Mouse (Mus musculus): ENCODE measurements around the gene Sbno2. TPM values are rescaled to one million over a fixed set of nuclear protein-coding genes. Genes with fewer than 3 reads are reported as not detected.

Sbno2 gene
- total RNA-seq, 2 experiments from 2014 or later, result 5.4 to 5.9 TPM

DNA sequence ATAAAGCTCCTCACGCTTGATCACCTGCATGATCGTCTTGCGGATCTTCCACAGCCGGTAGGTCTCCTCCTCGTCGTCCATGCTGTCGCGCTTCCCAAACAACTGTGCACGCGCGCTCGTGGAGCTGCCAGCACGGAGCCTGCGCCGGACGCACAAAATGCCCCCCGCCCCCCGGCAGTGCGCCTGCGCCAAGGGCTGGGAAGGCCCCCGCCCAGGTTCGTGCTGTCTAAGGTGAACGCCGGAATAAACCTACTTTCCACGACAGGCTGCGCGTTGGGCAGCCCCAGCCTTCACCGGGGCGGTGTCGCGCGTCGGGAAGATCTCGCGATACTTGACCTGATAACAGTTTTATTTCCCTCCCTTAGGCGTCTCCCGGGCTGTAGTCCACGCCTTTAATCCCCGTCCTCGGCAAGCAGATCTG, 65.8 kb downstream of the Sbno2 start, which contains the start of gene Polr2e:
Gene Polr2e, minus strand, starts transcription at position 237 of the 421 bp plus-strand sequence.
- peak; percentile 99 for DNase-seq (ENCODE audit: low spot score)

DNA sequence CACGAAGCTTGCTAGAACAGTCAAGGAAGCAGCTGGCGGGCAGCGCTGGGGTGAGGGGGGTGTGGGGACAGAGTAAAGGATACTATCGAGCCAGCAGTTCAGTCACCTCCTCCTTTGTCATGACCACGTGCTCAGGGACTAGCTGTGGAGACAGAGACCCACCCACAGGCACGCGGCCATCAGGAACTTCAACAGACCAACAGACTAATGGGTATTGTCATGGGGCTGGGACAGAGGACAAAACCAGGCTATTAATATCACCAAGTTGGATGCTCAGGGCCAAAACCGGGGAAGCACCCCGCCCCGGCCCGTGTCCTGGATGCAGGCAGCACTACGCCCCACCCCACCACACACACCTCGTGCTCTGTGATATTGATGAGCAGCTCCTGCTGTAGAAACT, 68.5 kb downstream of the Sbno2 start:
- no peak for DNase-seq (ENCODE audit: low spot score)

DNA sequence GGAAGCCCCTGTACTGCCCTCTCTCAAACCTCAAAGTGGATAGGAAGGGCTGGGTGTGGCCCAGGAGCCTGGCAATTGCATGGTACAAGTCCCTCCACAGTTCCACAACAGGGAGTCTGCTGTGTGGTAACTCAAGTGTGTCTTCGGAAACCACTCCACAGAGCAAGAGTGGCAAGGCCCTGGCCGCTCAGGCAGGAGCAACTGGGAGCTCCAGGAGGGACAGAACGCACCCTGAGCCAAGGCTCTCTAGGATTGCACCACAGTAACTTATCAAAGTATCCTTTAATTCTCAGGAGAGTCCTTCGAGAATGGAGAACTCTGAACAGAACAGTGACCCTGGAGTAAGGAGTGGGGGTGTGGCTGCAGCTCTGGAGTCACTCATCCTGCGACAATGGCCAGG, 69.7 kb downstream of the Sbno2 start:
- DNase-seq (ENCODE audit: low spot score), result no peak

DNA sequence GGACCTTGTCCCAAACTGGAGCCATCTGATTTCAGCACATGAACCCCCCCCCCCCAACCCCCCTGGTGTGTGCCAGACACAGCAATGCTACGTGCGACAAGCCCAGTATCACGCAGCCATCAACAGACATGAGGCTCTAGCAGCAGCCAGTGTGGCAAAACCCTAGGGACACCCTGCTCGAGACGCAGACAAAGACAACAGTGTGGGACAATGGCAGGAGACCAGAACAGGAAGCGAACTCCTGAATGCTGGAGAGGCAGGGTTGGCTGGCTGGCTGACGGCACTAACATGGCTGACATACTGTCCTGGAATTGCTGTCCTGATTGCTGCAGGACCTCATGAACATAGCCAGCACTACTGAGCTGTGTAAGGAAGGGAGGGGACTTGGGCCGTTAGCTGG, 70.2 kb downstream of the Sbno2 start:
- no peak for DNase-seq (ENCODE audit: low spot score)

DNA sequence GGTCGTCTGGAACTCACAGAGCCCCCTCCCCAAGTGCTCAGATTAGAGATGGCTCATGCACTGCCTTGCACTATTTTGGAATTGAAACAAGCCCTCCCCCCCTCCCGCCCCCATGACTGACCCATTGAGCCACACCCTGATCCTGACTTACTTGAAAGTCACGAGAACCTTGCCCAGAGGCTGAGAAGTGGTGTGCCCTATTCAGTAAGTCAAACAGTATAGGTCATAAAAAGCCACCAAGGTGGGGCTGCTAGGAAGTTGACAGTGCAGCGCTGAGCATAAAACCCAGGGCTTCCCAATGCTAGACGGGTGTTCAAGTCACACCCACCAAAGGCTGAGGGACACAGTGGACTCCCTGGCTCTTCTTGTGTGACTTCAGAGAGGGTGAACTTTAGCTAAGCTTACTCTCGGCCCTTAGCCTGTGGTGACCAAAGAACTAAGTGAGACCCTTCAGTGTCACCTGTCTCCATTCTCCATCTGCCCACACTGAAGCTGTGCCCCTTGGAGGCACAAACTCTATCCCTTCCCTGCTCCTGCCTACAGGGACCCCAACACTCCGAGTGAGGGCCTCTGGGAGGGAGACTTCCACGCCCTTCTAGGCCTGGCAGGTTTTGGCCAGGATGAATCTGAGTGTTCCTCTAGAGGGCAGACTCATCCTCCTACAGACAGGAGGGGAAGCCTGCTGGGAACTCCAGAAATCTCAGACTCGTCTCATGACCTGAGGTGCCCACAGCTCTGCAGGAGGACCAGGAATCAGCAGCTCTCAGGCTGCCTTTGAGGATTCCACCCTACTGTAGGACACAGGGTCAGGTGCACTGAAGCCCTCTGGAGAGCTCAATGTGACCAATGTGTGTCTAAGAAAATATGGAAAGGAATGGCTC, 71.6 kb downstream of the Sbno2 start:
- DNase-seq (ENCODE audit: low spot score), result peak; percentile 63

DNA sequence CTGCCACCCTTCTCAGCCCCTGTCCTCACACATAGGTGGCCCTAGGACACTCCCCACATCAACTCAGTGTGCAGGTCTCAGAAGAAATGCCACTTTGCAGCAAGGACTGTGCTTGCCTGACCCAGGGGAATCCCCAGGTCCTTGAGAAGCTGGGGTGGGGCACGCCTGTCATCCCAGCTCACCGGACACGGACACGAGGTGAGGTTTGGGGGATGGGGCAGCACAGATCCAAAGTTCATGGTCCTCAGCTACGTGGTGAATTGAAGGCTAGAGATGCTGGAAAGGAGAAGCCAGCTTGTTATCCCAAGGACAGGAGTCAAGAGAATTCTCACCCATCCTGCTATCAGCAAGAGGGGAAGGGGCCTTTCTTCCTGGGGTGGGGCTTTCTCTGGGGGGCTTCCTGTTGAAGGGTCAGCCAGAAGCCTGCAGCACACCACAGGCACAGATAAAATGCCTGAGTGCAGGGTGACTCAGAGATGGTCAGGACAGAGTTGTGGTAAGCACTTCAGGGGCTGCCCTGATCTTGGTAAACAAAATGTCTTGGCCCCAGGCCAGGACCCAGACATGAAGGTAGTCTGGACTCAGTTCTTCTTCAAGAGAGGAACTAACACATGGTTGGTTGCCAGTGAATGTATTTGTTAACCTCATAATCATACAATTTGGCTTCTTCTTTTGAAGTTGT, 72.4 kb downstream of the Sbno2 start:
- DNase-seq (ENCODE audit: low spot score), result no peak

DNA sequence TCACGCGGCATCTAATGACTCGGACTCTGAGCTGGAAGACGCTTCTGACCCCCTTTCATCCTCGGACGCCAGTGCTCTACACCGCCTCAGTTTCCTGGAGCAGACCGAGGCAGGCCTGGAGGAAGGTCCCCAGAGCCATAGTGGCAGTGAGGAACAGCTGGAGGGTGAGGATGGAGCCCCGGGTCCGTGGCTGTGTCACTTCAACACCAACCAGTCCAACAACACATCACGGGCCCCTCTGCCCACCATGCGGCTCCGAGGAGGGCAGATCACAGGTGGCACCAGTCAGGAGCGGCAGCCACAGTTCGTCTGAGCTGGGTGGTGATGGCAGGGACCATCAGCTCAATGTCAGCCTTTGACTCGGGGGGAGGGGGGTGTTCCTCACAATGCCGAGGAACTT, 74.6 kb downstream of the Sbno2 start:
- DNase-seq (ENCODE audit: low spot score), result no peak

DNA sequence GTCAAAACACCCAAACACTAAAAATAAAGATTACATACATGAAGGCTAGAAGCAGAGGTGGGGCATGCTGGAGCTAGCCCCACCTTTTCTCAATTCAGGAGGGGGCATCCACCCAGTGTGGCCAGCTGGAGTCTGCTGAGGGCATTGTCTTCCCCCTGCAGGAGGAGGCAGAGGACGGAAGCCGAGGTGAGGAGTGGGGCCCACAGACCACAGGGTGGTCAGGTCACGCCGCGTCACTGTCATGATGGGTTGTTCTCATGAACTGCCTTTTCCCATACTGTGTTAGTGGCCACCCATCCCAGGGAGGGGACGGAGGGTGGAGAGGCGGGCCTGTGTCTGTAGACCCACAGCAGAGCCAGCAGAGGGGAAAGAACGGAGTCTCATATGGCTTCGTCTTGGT, 75.2 kb downstream of the Sbno2 start:
- DNase-seq (ENCODE audit: low spot score), result no peak

DNA sequence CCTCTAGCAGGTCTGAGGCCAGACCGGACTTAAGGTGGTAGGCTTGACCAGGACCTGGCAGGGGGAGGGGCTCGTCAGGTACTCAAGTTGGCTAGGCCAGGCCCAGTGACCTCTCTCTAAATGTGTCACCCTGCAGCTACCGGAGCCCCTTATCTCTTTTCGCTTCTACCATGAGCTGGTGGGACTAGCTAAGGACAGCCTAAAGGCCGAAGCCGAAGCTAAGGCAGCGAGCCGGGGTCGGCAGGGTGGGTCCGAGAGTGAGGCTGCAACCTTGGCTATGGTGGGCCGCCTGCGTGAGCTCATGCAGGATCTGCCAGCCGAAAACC, 76.9 kb downstream of the Sbno2 start:
- no peak for DNase-seq (ENCODE audit: low spot score)

DNA sequence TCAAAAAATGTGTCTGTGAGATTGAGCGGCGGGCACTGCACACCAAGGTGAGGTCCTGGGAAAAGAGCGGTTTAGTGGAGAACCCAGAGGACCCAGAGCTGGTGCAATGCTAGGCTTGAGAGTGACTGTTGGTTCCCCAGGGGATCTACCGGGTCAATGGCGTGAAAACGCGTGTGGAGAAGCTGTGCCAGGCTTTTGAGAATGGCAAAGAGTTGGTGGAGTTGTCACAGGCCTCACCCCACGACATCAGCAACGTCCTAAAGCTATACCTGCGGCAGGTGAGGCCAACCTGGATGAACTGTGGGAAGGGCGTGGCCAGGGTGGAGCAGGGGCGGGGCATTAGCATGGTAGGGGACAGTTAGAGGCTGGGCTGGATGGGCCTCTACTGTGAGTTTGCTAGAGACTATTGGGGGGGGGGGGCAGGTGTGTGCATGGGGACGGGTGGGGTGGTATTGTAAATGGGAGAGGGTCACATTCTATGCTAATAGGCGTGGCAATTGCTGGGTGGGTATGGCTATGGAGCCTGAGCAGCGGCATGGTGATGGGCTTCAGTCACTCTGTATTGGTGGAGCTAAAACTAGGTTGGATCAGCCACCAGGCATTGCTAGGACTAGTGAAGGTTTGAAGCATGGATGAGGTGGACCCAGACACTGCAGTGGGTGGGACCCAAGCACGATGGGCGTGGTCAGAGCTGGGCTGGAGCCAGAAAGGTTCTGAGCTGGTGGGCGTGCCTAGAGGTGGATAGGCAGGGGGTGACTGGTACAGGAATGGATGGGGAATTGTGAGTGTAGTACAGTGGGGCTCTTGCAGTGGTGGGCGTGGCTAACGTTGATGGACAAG, 77.5 kb downstream of the Sbno2 start:
- no peak for DNase-seq (ENCODE audit: low spot score)

DNA sequence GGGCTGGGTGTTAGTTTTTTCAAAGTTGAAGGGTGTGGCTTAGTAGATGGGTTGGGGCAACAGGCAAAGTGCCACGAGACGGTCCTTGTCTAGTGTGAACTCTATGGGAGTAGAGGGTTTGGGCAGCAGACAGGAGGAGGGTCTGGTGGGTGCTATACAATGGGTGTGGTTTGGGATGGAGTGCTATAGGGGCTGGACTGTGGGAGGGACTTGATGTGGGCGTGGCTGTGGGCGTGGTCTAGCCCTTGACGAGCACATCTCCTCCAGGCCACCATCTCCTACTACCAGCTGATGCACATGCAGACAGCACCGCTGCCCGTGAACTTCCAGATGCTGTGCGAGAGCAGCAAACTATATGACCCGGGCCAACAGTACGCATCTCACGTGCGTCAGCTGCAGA, 79.5 kb downstream of the Sbno2 start:
- no peak for DNase-seq (ENCODE audit: low spot score)

DNA sequence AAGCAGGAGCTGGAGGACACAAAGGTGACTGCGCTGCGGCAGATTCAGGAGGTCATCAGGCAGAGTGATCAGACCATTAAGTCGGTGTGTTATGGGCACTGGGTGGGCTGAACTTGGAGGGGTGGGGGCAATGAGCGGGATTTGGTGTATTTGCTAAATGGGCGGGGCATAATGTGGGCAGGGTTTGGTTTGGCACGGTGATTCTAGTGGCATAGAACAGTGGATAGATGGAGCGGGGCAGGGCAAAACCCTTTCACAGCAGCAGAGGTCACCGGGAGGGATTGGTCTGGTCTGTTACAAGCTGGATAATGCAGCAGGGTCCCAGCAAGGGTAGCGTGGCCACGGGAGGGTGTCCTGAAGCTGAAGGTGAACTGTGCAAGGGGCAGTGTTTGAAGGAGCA, 79.9 kb downstream of the Sbno2 start:
- no peak for DNase-seq (ENCODE audit: low spot score)

DNA sequence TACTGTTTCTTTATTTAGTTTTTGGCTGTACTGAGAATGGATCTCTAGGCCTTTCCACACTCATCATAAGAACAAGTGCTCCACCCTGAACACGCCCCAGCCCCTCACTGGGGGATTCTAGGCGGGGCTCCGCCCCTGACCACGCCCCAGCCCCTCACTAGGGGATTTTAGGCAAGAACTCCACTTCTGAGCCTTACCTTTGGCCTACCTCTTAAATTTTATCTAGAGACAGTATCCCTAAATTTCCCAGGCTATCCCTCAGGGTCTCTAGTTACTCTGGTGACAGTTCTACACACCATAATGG, 80.4 kb downstream of the Sbno2 start:
- no peak for DNase-seq (ENCODE audit: low spot score)

DNA sequence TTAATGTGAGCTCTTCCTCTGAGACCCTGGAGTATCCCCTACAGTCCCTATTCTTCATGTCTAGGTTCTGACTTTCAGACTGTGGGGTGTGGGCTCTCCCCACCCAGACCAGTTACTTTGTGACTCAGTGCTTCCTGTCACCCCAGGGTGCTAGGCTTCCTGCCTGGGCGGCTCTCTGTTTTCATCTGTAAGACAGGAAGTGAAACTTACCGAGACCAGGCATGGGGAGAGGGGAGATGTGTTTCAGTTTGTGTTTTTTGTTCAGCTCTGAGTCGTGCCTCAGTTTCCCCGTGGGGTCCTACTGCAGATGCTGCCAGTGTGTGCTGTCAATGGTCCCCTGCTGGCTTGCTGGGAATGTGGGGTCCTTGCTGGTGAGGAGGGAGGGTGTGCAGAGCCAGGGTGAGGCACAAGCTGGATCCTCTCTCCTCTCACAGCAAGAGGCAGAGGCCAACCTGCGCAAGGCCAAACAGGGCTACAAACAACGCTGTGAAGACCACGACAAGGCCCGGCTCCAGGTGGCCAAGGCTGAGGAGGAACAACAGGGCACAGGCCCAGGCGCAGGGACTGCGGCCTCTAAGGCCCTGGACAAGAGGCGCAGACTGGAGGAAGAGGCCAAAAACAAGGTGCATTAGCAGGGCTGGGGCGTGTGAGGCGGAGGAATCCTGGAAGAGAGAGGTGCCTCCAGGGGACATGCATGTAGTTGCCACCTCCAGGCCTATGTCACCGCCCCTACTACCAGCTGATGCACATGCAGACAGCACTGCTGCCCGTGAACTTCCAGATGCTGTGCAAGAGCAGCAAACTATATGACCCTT, 80.9 kb downstream of the Sbno2 start:
- DNase-seq (ENCODE audit: low spot score), result no peak

DNA sequence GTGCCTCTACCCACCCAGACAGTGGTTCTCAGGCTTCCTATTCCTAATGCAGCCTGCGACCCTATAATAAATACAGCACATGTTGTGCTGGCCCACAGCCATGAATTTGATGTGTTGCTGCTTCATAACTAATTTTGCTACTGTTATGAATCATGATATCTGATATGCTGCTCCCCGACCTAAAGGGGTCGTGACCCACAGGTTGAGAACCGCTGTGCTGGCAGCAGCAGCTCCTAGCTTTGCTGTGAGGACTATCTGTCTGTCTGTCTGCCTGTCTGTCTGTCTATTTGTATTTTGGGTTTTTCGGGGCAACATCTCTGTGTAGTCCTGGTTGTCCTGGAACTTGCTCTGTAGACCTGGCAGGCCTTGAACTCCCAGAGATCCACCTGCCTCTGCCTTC, 81.6 kb downstream of the Sbno2 start:
- DNase-seq (ENCODE audit: low spot score), result no peak

DNA sequence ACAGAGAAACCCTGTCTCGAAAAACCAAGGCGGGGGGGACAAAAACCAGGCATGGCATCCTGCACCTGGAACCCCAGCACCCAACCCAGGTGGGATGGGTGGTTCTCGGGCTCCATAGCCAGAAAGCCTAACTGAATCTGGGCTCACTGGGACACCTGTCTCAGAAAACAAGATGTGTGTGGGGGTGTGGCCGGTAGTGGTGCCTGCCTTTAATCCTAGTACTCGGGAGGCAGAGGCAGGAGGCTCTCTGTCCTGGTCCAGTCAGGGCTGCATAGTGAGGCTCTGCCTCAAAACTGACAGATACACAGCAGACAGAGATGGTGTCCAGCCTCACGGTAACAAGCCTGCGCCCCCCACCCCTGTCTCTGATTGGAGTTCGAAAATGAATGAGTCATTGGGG, 82.6 kb downstream of the Sbno2 start:
- no peak for DNase-seq (ENCODE audit: low spot score)

DNA sequence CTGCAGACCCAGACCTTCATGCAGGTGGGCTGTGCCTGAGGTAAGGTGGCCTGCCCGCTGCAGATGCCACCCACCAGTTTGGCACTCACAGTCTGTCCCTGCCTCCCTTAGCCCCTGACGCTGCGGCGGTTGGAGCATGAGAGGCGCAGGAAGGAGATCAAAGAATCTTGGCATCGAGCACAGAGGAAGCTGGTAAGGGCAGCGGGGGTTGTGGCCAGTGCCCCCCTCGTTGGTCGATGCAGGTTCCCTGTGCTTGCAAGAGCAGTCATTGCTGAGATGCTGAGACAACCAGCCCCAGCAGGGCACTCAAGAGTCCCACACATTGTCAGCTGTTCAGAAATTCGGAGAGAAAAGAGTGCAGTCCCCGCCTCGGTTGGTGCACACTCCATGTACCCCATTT, 83.2 kb downstream of the Sbno2 start:
- DNase-seq (ENCODE audit: low spot score), result no peak

DNA sequence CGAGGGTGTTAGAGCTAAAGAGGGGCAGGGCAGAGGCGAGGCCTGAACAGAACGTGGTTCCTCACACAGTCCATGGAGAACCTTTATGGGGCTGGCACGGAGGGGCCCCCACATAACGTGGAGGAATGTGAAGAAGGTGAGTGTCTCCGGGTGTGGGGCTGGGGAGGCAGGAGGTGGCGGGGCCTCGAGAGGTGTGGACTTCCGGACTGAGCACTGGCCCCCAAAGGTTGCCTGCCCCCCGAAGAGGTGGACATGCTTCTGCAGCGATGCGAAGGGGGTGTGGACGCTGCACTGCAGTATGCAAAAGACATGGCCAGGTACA, 84.1 kb downstream of the Sbno2 start:
- DNase-seq (ENCODE audit: low spot score), result no peak

DNA sequence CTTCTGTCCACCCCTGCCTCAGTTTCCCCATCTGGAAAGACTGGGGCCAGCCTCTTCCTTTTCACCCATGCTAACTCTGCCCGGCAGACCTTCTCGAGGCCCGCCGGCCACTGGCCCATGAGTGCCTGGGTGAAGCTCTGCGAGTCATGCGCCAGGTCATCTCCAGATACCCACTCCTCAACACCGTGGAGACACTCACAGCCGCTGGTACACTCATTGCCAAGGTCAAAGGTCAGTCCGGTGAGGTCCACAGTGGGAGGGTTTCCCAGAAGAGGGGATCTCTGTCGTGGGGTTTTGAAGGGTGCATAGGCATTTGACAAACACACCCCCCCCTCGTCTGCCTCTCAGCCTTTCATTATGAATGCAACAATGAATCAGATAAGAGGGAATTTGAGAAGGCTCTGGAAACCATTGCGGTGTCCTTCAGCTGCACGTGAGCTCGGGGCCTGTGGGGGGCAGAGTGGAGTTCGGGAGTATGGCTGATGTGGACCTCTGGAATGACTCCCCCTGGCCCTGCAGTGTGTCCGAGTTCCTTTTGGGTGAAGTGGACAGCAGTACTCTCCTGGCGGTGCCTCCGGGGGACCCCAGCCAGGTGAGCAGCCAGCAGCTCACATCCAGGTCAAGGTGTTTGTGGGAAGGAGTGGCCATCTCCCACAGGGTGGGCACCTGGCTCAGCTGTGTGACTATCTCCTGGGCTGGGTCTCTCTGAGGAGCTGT, 84.6 kb downstream of the Sbno2 start:
- no peak for DNase-seq (ENCODE audit: low spot score)

DNA sequence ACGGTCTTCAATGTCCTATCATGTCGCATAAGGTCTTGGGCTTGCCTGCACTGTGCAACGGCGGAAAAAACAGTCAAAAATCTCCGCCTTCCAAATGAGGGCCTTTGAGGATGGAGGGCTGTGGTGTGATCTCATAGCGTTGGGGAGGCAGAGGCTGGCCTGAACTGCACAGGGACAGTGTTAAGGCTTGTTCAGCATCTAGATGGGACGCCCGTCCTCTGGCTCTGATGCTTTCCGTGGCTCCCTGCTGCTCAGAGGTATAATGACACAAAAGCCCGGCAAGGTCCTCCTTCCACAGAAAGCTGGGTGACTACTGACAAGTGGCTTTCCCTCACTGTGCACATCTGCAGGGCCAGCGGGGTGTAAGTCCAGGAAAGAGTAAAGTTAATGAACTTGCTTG, 85.2 kb downstream of the Sbno2 start:
- DNase-seq (ENCODE audit: low spot score), result no peak

All from gastrocnemius, adult 18-20 months (tissue).